Mouse (Mus musculus): ENCODE data around the gene Zswim5.
A peak's percentile ranks its signal among the peaks of the same experiment; 100 is the strongest.
"Not testable (repeated sequence)": the region's sequence is repeated elsewhere in the genome, so short reads cannot be mapped to it uniquely, and the experiment has no call there.

The Zswim5 gene

GRCm38 (mm10) chr4:116876995-116877728, at the start of gene Zswim5:
Gene Zswim5, plus strand, starts transcription at chr4:116877376.
- DNase-seq: peak; percentile 55 to 70

- peak in 1 of 2 experiments; percentile 58 for DNase-seq
Measured at GRCm38 (mm10) chr4:116827819-116828218, 49.4 kb upstream of the Zswim5 start.

GRCm38 (mm10) chr4:116829364-116830069, 47.7 kb upstream of the Zswim5 start:
- DNase-seq: no peak

- no peak for DNase-seq
Measured at GRCm38 (mm10) chr4:116830070-116830368, 47.2 kb upstream of the Zswim5 start.

- peak; percentile 48 to 52 for DNase-seq
Measured at GRCm38 (mm10) chr4:116838999-116839398, 38.2 kb upstream of the Zswim5 start.

GRCm38 (mm10) chr4:116840096-116840495, 37.1 kb upstream of the Zswim5 start:
- not testable (repeated sequence) for DNase-seq

GRCm38 (mm10) chr4:116840841-116841240, 36.3 kb upstream of the Zswim5 start:
- no peak for DNase-seq

GRCm38 (mm10) chr4:116844324-116844723, 32.9 kb upstream of the Zswim5 start:
- DNase-seq: no peak

- DNase-seq: no peak
Measured at GRCm38 (mm10) chr4:116849901-116850300, 27.3 kb upstream of the Zswim5 start.

GRCm38 (mm10) chr4:116854286-116854685, 22.9 kb upstream of the Zswim5 start:
- DNase-seq: no peak

- no peak for DNase-seq
Measured at GRCm38 (mm10) chr4:116857203-116857602, 20.0 kb upstream of the Zswim5 start.

GRCm38 (mm10) chr4:116859711-116860110, 17.5 kb upstream of the Zswim5 start:
- DNase-seq: peak; percentile 82 to 87

- DNase-seq: no peak
Measured at GRCm38 (mm10) chr4:116862023-116862422, 15.2 kb upstream of the Zswim5 start.

- no peak for DNase-seq
Measured at GRCm38 (mm10) chr4:116869898-116870297, 7.3 kb upstream of the Zswim5 start.

GRCm38 (mm10) chr4:116874595-116874994, 2.6 kb upstream of the Zswim5 start:
- DNase-seq: no peak

- DNase-seq: peak; percentile 24 to 31
Measured at GRCm38 (mm10) chr4:116876630-116876994, 564 bp upstream of the Zswim5 start.

- peak; percentile 29 to 32 for DNase-seq
Measured at GRCm38 (mm10) chr4:116877729-116878321, 649 bp downstream of the Zswim5 start.

GRCm38 (mm10) chr4:116878491-116878890, 1.3 kb downstream of the Zswim5 start:
- no peak for DNase-seq

- peak; percentile 24 to 35 for DNase-seq
Measured at GRCm38 (mm10) chr4:116882679-116883078, 5.5 kb downstream of the Zswim5 start.

- peak; percentile 14 to 44 for DNase-seq
Measured at GRCm38 (mm10) chr4:116894200-116895080, 17.3 kb downstream of the Zswim5 start.

GRCm38 (mm10) chr4:116910489-116911181, 33.5 kb downstream of the Zswim5 start:
- no peak for DNase-seq

GRCm38 (mm10) chr4:116911202-116911601, 34.0 kb downstream of the Zswim5 start:
- no peak for DNase-seq
